ENCODE assay signal across 8 mouse cellular contexts in the genomic region with DNA sequence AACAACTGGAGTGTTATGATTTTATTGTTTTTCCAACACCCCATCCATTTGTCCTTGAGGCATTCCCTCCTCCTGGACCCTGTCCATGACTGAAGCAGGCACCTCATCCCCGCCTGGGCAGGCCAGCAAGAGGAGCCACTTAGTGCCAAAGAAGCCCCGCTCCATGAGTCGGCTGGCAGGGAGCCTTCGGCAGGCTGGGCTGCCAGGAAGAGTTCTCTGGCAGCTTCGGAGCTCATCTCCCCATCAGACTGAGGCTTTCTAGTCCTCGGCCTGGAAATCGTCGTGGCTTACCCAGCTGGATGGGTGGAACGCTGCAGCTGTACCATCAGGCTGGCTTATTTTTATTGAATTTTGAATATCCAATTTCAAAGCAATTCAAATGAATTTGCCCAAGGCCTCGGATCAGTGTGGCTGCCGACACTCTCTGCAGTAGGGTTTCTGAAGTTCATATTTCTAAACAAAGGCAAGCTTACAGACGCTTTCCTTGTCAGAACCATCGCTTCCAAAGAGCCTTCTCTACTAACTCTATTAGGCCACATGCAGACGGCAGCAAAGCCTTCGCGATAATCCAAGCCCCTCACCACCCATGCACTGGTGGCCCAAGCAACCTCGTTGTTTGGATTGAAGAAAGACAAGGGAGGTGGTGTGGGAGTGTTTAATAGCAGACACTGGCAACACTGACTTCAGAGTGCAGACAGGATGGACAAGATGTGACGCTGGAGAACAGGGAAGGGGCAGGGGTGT.
DNase-seq lines count a peak whose midpoint lies in the region; ATAC-seq and TF ChIP-seq lines count a peak whose summit lies in the region.

No protein-coding gene starts in this region.

- DNase-seq in embryonic facial prominence, embryonic 11.5 days (ENCODE audit: low spot score), result peak; percentile 28
- DNase-seq in embryonic facial prominence, embryonic 10.5 days (ENCODE audit: low spot score), result no peak
- DNase-seq in cerebellum, postnatal 4 days (ENCODE audit: low spot score in 2 of 2), result peak; percentile 50 to 85
- DNase-seq in lung, postnatal 0 days (ENCODE audit: low spot score), result peak; percentile 40
- peak; percentile 21 for DNase-seq in stomach, postnatal 0 days (ENCODE audit: low spot score)
- DNase-seq in kidney, adult 11 months, result no peak

- H3K4me3 ChIP-seq in embryonic facial prominence, embryonic 11.5 days (ENCODE audit: low read depth, low read length), result no peak overlapping the region
- H3K4me3 ChIP-seq in embryonic facial prominence, embryonic 10.5 days, result no peak overlapping the region
- H3K4me3 ChIP-seq in hindbrain, embryonic 15.5 days, result no peak overlapping the region
- H3K4me3 ChIP-seq in lung, postnatal 0 days (ENCODE audit: low read depth, low read length), result no peak overlapping the region
- no peak overlapping the region for H3K4me3 ChIP-seq in stomach, postnatal 0 days (ENCODE audit: low read depth, low read length)

- 55% methylated on average over 18 of the region's 18 CpGs for WGBS in embryonic facial prominence, embryonic 11.5 days
- WGBS in embryonic facial prominence, embryonic 10.5 days, result 75% methylated on average over 18 of the region's 18 CpGs
- WGBS in hindbrain, embryonic 15.5 days, result 57% methylated on average over 18 of the region's 18 CpGs
- 47% methylated on average over 18 of the region's 18 CpGs for WGBS in lung, postnatal 0 days
- 53% methylated on average over 18 of the region's 18 CpGs for WGBS in stomach, postnatal 0 days

- no peak overlapping the region for H3K27ac ChIP-seq in embryonic facial prominence, embryonic 11.5 days (replicated peaks; ENCODE audit: low read depth, low read length)
- no peak overlapping the region for H3K27ac ChIP-seq in embryonic facial prominence, embryonic 10.5 days (replicated peaks)
- H3K27ac ChIP-seq in hindbrain, embryonic 15.5 days (replicated peaks), result peak overlapping the region; percentile 62
- H3K27ac ChIP-seq in lung, postnatal 0 days (ENCODE audit: low read length), result no peak overlapping the region
- H3K27ac ChIP-seq in stomach, postnatal 0 days (replicated peaks), result no peak overlapping the region; the same call in 1 of the 2 replicates

- no peak for TF ChIP-seq EP300 in lung, postnatal 0 days (IDR thresholded peaks at IDR 0.05)
- no peak for TF ChIP-seq EP300 in stomach, postnatal 0 days (optimal IDR thresholded peaks at IDR 0.05)

- no peaks in the 10 kb centered on the region for H3K36me3 ChIP-seq in embryonic facial prominence, embryonic 11.5 days (replicated peaks; ENCODE audit: control insufficient read depth, insufficient read depth, low read depth, low read length)
- no peaks in the 10 kb centered on the region for H3K36me3 ChIP-seq in embryonic facial prominence, embryonic 10.5 days (replicated peaks)
- no peaks in the 10 kb centered on the region for H3K36me3 ChIP-seq in hindbrain, embryonic 15.5 days
- no peaks in the 10 kb centered on the region for H3K36me3 ChIP-seq in lung, postnatal 0 days (ENCODE audit: insufficient read depth, low read length)
- no peaks in the 10 kb centered on the region for H3K36me3 ChIP-seq in stomach, postnatal 0 days (ENCODE audit: control insufficient read depth, insufficient read depth, low read length)

- ATAC-seq in embryonic facial prominence, embryonic 11.5 days (replicated peaks; ENCODE audit: insufficient number of reproducible peaks, low FRiP score, low TSS enrichment, low read depth), result no peak
- peak; percentile 64 for ATAC-seq in hindbrain, embryonic 15.5 days (ENCODE audit: low FRiP score, low read depth)
- peak; percentile 28; the same call in 1 of the 2 replicates for ATAC-seq in lung, postnatal 0 days
- ATAC-seq in stomach, postnatal 0 days (ENCODE audit: low FRiP score, low TSS enrichment), result no peak
- no peak for ATAC-seq in inflammation-experienced regulatory T-cells, adult 6 months

- H3K4me1 ChIP-seq in embryonic facial prominence, embryonic 11.5 days (ENCODE audit: control insufficient read depth, insufficient read depth, low read length), result no peaks in the 10 kb centered on the region
- peaks cover 13% of the 10 kb centered on the region for H3K4me1 ChIP-seq in embryonic facial prominence, embryonic 10.5 days
- peaks cover 34% of the 10 kb centered on the region for H3K4me1 ChIP-seq in hindbrain, embryonic 15.5 days (replicated peaks)
- H3K4me1 ChIP-seq in lung, postnatal 0 days (ENCODE audit: insufficient read depth, low read depth, low read length), result no peaks in the 10 kb centered on the region
- H3K4me1 ChIP-seq in stomach, postnatal 0 days (replicated peaks; ENCODE audit: control insufficient read depth, insufficient read depth), result no peaks in the 10 kb centered on the region

- no peak overlapping the region for H3K9ac ChIP-seq in embryonic facial prominence, embryonic 11.5 days (replicated peaks; ENCODE audit: low read length)
- no peak overlapping the region for H3K9ac ChIP-seq in hindbrain, embryonic 15.5 days
- no peak overlapping the region for H3K9ac ChIP-seq in lung, postnatal 0 days (replicated peaks; ENCODE audit: low read depth)
- no peak overlapping the region for H3K9ac ChIP-seq in stomach, postnatal 0 days (ENCODE audit: low read length)

- H3K9me3 ChIP-seq in embryonic facial prominence, embryonic 11.5 days (replicated peaks; ENCODE audit: control insufficient read depth, low read length), result no peaks in the 10 kb centered on the region
- H3K9me3 ChIP-seq in embryonic facial prominence, embryonic 10.5 days, result no peaks in the 10 kb centered on the region
- no peaks in the 10 kb centered on the region for H3K9me3 ChIP-seq in hindbrain, embryonic 15.5 days
- no peaks in the 10 kb centered on the region for H3K9me3 ChIP-seq in lung, postnatal 0 days (ENCODE audit: low read length)
- H3K9me3 ChIP-seq in stomach, postnatal 0 days (ENCODE audit: control insufficient read depth, low read length), result no peaks in the 10 kb centered on the region

- H3K27me3 ChIP-seq in embryonic facial prominence, embryonic 11.5 days (ENCODE audit: control insufficient read depth, insufficient read depth, low read length), result no peaks in the 10 kb centered on the region
- no peaks in the 10 kb centered on the region for H3K27me3 ChIP-seq in embryonic facial prominence, embryonic 10.5 days (replicated peaks; ENCODE audit: low read depth, poor library complexity, severe bottlenecking)
- H3K27me3 ChIP-seq in hindbrain, embryonic 15.5 days, result no peaks in the 10 kb centered on the region
- H3K27me3 ChIP-seq in lung, postnatal 0 days (replicated peaks; ENCODE audit: insufficient read depth, low read length), result no peaks in the 10 kb centered on the region
- no peaks in the 10 kb centered on the region for H3K27me3 ChIP-seq in stomach, postnatal 0 days (ENCODE audit: control insufficient read depth, insufficient read depth, low read length)

- no peak for TF ChIP-seq CTCF in lung, postnatal 0 days (IDR thresholded peaks at IDR 0.05)
- no peak for TF ChIP-seq CTCF in stomach, postnatal 0 days (IDR thresholded peaks at IDR 0.05; ENCODE audit: low read depth)

- no peak overlapping the region; the same call in 1 of the 2 replicates for H3K4me2 ChIP-seq in embryonic facial prominence, embryonic 11.5 days (ENCODE audit: low read depth, low read length)
- H3K4me2 ChIP-seq in hindbrain, embryonic 15.5 days, result 0 out of 2 replicates have a peak overlapping the region, but pooled peaks have one; percentile 1
- H3K4me2 ChIP-seq in lung, postnatal 0 days (replicated peaks; ENCODE audit: low read depth, low read length), result 0 out of 2 replicates have a peak overlapping the region, but pooled peaks have one; percentile 8
- no peak overlapping the region for H3K4me2 ChIP-seq in stomach, postnatal 0 days (replicated peaks; ENCODE audit: low read depth)

Comparison
In these comparisons a context has a peak if more than half of its experiments do, and no peak if none do; other contexts are left out.
1. DNase-seq: peak in embryonic facial prominence, embryonic 11.5 days (single experiment), cerebellum, postnatal 4 days (2 of 2), lung, postnatal 0 days (single experiment) and stomach, postnatal 0 days (single experiment); none in embryonic facial prominence, embryonic 10.5 days (single experiment) and kidney, adult 11 months (single experiment).
2. ATAC-seq: peak in hindbrain, embryonic 15.5 days (single experiment) and lung, postnatal 0 days (single experiment); none in embryonic facial prominence, embryonic 11.5 days (single experiment), stomach, postnatal 0 days (single experiment) and inflammation-experienced regulatory T-cells, adult 6 months (single experiment).
3. H3K4me2 ChIP-seq: peak in hindbrain, embryonic 15.5 days (single experiment) and lung, postnatal 0 days (single experiment); none in embryonic facial prominence, embryonic 11.5 days (single experiment) and stomach, postnatal 0 days (single experiment).